Mouse (Mus musculus) spleen, adult 2 months (tissue): Measurements from ENCODE around the gene Slc24a4.

Experiments used
- CTCF ChIP-seq: fragments of 200-500 bp; IDR thresholded peaks from 2 replicates; pipeline ENCODE4 v1.5.1; 2011; ENCODE audit warnings: mild to moderate bottlenecking, inconsistent platforms; ENCODE audit not compliant: insufficient read depth, insufficient read length, insufficient replicate concordance; ENCODE audit errors: extremely low read depth
- POLR2A ChIP-seq: fragments of 200-500 bp; IDR thresholded peaks from 2 replicates; pipeline ENCODE4 v1.6.1; 2011; ENCODE audit warnings: low read depth, low read length, inconsistent platforms

DNA sequence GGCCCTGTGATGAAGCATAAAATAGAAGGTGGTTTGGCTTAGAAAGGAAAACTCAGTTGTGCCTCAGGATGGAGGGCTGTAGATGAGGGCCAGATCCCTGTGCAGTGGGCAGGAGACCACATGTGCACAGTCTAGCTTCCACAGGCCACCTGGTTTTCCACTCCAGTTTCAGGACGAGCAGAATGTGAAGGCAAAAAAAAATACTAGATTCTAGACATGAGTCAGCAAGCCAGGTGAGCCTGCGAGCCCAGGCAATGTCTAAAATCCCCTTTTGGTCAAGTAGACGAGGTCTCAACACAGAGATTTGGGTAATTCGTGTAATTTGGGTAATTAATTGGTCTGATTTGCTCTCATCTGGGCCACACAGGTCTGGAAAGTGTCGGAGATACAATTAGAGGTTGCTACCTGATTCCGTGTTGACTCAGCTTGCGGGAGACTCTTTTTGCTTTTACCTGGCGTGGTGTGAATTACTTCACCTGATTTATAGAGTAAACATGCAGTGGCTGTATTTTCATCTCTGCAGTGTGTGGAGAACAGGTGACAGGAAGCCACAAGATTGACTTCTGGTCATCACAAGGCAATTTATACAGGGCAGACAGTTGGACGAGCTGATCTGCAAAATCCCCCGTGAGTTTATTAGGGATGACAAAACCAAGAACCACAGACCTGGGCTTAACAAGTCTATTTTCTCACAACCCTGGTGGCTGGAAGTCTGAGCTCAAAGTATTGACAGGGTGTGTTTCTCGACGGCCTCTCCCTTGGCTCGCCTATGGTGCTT is 45.7 kb upstream of the Slc24a4 start:
- TF ChIP-seq CTCF (no peak), POLR2A (no peak)
